Mouse (Mus musculus) CD4-positive helper T cell, adult 2 months (primary cell): ENCODE results near the gene Sema4a.
A peak's percentile ranks its signal among the peaks of the same experiment; 100 is the strongest.

ENCODE experiments used
- DNase-seq: peaks from one replicate; pipeline ENCODE4 v3.0.0-alpha.2; 2012; ENCODE audit warnings: low read depth, missing footprints, low spot score

Sema4a gene

GRCm38 (mm10) chr3:88456746-88457532 is 4.0 kb downstream of the Sema4a start:
- peak; percentile 52 for DNase-seq

- DNase-seq: no peak
Measured at GRCm38 (mm10) chr3:88456313-88456712, 4.7 kb downstream of the Sema4a start.

GRCm38 (mm10) chr3:88455588-88456264 is 5.3 kb downstream of the Sema4a start:
- DNase-seq: peak; percentile 38

- peak; percentile 57 for DNase-seq
Measured at GRCm38 (mm10) chr3:88454762-88455587, 6.0 kb downstream of the Sema4a start.

- peak; percentile 89 for DNase-seq
Measured at GRCm38 (mm10) chr3:88453986-88454385, 7.0 kb downstream of the Sema4a start.

- DNase-seq: peak; percentile 78
Measured at GRCm38 (mm10) chr3:88453369-88453768, 7.6 kb downstream of the Sema4a start.

- DNase-seq: peak; percentile 37
Measured at GRCm38 (mm10) chr3:88452716-88453115, 8.3 kb downstream of the Sema4a start.

GRCm38 (mm10) chr3:88452246-88452645 is 8.7 kb downstream of the Sema4a start:
- peak; percentile 59 for DNase-seq

- no peak for DNase-seq
Measured at GRCm38 (mm10) chr3:88450379-88451131, 10.4 kb downstream of the Sema4a start.

GRCm38 (mm10) chr3:88449395-88450023 is 11.5 kb downstream of the Sema4a start:
- no peak for DNase-seq

- no peak for DNase-seq
Measured at GRCm38 (mm10) chr3:88448443-88448842, 12.5 kb downstream of the Sema4a start.

- no peak for DNase-seq
Measured at GRCm38 (mm10) chr3:88447676-88448183, 13.3 kb downstream of the Sema4a start.

GRCm38 (mm10) chr3:88446471-88447123 is 14.4 kb downstream of the Sema4a start:
- DNase-seq: no peak

- DNase-seq: no peak
Measured at GRCm38 (mm10) chr3:88442888-88443287, 18.1 kb downstream of the Sema4a start.

GRCm38 (mm10) chr3:88442488-88442887 is 18.5 kb downstream of the Sema4a start:
- DNase-seq: no peak

- peak; percentile 60 for DNase-seq
Measured at GRCm38 (mm10) chr3:88440500-88441381, 20.2 kb downstream of the Sema4a start.

GRCm38 (mm10) chr3:88439582-88439981 is 21.4 kb downstream of the Sema4a start:
- DNase-seq: no peak

GRCm38 (mm10) chr3:88437454-88437853 is 23.5 kb downstream of the Sema4a start:
- no peak for DNase-seq
